Mouse (Mus musculus) embryo, embryonic 11.5 days (tissue): Measurements from ENCODE around the gene Prpf19.

Experiments
- DNase-seq: peaks from one replicate; pipeline ENCODE4 v3.0.0-alpha.2; 2012; ENCODE audit warnings: low read depth, low spot score

Gene Prpf19

DNA sequence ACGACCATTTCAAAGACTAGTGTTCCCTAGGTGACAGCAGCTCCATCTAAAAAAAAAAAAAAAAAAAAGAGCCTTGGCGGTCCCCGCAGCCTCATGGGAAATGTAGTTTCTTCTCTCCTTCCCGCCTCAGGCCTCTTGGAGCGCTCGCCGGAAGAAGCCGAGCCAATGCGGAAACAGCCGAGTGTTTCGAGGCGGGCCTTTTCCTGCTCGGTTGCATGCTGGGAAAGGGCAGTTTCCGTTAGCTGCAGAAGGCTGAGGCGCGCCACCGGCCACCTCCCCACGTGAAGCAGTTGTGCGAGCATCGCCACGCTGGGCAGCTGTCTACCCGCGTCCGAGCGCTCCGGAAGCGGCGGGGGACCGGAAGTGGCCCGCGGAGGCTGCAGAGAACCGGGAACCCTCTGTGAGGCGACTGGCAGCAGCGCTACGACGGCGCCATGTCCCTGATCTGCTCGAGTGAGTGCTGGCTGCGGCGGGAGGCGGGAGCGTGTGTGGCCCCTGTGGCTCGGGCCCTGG lies at the start of gene Prpf19:
Prpf19 (plus strand) TSS at position 216 of the 513 bp plus-strand sequence.
- DNase-seq = peak; percentile 94

DNA sequence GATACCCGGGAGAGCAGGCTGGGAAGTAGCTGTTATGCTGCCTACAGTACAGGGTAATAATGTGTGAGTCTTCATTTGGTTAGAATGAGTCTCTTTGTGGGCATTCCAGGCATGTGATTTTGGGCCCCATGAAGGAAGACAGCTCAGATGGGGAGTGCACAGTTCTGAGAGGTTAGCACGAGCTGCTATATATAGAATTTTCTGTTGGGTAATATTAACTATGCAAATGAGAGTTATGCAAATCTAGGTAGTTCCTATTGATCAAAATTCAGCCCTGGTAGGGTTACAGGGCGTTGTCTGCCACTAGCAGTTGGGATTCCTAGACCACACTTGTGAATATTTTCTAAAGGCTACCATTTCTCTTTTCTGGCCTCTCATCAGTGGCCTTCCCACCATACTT lies 49.6 kb upstream of the Prpf19 start:
- no peak for DNase-seq

DNA sequence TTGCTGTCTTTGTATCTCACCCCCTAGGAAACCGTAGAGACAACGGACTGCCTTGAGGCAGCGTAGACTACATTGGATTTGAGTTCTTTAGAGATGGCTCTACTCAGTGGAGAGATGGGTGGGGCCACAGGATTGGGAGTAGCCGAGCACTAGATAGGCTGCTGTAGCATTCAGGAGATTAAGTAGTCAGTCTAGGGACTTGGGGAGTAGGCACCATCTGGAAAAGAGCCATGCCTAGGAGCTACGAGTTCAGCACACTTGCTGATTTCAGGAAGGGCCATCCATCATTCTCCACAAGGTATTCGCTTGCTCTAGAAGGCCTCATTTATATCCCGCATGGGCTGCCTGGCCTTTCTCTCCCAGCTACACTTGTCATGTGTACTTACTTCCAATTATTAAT lies 48.9 kb upstream of the Prpf19 start:
- DNase-seq = no peak

DNA sequence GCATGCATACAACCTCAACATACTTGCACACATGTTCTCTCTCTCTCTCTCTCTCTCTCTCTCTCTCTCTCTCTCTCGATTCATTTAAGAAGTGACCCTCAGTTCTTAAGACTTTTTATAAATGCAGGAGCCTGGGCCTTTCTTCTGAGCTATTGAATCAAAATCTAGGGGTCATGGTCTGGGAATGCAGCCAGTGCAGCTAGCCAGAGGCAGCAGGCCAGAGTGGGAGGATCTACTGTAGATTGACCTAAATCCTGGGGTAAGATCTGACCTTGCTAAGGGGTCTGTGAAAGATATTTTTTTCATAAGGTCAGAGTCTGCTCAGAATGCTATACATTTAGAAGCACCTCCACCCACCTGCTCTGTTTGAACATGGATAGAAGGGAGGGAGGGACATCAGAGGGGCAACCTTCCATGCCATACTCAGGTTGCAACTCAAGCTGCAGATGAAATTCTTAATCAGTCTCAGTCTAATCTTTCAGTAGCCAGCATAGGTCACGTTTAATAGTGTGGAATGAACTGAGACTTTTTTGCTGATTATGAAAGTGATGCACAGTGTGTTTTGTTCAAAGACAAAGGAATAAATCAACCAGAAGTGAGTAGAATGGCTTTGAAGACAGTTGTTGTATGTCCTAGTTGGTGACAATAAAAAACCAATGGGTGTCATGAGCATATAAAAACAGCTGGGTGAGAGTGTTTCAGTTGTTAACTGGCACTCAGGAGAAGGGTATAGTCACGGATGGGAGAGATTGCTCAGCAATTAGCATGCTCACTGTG lies 47.5 kb upstream of the Prpf19 start:
- DNase-seq = no peak

DNA sequence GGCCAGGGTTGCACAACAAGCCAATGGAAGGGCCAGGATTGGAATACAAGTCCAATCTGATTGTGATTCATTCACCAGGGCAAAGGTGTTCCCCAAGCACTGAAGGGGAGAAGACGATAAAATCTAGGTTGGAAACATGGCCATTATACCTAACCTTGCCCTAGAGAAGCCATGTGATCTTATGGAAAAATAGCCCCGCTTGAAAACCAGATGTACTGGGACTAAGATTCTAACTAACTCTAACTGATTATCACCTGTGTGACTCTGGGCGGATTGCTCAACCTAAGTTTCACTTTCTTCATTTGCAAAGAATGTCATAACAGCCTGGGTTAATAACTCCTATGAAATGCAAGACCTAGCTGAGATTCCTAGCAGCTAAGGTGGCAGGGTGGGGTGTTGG lies 39.6 kb upstream of the Prpf19 start:
- DNase-seq = no peak

DNA sequence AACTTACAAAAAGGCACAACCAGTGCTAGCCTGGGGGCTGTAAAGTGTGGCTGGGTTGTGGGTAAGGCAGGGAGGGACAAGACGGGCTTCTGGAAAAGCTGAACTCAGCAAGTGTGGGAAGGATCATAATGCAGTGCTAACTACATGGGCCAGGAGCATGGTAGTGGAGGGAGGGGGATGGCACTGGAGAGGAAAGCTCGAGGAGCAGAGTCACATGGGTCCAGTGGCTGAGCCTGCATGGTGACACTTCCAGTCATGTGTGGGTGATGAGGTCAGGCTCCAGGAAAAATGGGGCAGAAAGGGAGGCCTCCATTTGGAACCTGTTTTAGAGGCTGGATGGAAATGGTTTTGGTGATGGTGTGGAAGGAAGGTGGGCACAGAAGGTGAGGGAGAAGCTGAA lies 38.5 kb upstream of the Prpf19 start:
- no peak for DNase-seq

DNA sequence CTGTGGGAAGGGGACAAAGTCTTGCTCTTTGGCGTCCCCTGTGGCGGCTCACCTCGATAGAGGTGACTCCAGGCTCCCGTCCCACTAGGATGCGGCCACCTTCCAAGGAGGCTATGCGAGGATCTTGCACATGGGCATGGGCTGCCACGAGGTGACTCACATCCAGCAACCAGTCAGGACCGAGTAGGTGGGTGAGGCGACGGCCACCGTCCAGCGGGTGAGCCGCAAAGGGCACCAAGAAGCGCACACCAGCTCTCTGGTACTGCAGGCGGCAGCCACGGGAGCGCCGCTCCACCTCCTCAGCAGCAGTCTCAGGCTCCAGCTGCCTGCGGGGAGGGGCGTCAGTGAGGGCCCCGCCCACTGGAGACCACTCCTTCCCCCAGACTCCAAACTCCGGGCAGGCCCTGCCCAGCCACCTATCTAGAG lies 34.9 kb upstream of the Prpf19 start:
- DNase-seq = no peak

DNA sequence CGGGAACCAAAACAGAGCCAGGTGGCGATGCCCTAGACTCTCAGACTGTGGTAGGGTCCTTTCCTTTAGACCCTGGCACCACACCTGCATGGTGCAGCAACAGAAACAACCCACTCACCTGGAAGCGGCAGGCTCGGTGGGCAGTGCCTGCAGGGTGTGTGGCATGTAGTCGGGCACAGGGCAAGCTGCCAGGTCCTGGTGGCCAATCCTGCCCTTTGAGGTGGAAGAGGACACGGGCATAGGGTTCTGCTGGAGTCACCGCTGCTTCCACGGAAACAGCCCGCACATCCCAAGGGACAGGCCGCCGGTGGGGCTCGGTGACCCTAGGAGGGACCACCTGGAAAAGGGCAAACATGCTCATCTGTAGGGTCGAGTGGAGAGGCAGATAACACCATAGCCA lies 28.7 kb upstream of the Prpf19 start:
- no peak for DNase-seq

DNA sequence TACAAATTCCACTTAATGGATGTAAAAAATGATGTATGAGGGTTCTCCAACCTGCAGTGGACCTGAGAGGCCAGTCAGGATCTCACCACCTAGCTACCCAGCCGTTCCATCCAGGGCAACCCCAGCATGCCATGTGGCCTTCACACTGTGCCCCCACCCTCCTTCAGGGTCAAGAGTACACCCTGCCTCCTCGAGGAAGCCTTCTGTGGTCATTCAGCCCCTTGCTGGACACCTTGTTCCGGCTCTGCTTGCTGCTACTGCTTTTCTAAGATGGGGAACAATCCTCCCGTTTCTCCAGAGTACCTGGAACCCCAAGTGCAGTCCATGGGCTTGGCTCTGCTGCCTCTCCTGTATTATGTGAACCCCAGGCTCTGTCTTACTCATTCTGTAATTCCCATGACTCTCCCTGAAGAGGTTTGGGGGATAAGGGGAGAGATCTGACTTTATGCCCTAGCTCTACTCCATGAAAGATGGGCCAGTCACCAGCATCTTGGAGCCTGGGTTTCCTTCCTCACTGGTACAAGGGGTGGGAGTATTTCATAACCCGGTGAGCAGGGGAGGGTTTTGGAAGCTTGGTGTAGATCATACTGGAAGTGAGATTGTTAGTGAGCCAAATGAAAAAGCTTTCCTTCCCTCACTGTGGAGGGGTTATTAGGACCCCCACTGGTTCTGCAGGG lies 26.9 kb upstream of the Prpf19 start:
- DNase-seq = no peak

DNA sequence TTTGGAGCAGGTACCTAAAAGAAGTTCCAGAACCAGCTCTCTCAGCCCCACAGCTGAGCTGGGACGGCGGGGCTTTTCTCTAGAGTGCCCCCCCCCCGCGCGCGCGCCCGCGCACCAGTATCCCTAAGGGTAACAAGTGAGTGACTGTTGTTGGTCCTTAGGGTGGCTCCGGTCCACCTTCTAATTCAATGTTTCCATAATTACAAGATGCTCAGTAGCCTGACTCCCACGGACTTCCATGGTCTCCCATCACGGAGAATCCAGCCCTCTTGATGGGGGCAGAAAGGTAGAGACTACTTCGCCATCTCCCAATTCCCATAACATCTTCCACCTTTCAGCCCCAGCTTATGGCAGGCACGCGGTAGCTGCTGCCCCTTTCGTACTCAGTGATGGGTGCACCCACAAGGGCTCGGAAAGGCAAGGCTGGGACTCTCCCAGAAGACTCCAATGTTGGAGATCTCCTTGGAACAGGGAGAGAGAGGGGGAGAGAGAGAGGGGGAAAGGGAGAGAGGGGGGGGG lies 26.3 kb upstream of the Prpf19 start:
- DNase-seq = no peak

DNA sequence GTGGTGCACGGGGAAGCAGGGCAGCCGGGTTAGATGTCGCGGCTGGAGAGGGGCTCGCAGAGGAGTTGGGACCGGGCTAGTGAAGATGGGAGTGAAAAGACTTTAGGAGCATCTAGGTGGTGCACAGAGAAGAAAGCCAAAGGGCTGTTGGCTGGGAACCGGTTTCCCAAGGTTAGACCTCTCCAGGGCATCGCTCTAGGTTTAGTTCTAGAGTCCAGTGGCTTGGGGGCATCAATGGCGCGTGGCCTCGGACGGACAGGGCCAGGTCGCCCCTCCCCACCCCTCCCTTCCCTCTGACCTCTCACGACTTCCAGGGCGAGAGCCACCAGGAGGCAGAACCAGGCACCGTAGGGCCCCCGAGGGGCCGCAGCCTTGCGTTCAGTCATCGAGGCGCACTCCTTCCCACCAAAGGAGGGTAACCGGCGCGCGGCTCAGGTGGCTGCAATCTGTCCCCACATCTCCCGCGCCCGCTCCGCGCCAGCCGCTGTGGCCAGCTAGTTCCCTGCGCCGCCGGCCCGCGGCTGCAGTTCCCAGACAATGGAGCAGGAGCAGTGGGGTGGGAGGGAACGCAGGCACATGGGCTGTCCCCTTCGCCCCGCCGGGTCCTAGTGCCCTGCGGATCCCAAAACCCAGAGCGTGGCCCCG lies 25.7 kb upstream of the Prpf19 start:
- DNase-seq = peak; percentile 72

DNA sequence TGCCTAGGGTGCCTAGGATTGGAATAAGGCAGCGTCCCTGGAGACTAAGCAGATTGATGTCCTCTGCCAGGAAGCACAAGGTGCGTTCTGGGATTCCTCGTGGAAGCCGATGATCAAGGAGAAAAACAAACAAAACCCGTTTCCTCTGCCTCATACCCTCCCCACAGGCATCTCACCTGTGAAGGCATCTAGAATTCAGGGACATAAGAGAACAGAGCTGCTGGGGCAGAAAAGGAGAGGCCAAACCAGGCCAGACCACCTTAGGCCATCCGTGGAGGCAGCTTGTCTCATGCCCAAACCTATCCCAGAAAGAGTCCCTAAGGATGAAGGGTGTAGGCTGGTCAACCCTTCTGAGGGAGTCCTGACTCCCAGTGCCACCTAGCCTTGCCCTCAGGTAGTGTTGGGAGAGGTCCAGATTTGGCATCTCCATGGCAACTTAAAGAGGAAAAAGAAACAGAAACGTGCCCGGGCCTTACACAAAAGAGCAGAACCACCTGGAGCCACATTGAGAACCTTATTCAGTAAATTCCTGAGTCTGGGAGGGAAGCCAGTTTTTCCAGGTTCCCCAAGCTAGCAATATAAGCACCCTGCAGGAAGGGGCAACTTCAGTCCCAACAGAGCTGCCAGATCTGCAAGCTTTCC lies 25.0 kb upstream of the Prpf19 start, which contains the start of gene Tmem132a:
Tmem132a (minus strand) TSS at position 55 of the 642 bp plus-strand sequence.
- no peak for DNase-seq

DNA sequence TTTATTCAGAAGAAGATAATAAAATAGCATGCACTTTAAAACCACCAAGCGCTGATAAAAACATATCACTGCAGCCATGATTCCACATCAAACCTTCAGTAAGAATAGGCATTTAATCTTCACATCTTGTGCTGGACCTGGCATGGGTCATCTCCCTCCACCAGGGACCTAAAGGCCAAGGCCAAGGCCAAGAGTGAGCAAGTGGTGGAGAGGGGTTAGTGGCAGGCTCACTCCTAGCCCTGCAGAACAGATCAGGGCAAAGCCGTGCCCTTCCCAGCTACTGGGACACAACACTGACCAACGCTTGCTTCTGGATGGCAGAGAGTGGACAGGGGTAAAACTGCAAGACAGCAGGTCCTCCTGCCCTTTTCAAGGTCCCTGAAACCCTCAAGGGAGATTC lies 24.4 kb upstream of the Prpf19 start:
- DNase-seq = no peak

DNA sequence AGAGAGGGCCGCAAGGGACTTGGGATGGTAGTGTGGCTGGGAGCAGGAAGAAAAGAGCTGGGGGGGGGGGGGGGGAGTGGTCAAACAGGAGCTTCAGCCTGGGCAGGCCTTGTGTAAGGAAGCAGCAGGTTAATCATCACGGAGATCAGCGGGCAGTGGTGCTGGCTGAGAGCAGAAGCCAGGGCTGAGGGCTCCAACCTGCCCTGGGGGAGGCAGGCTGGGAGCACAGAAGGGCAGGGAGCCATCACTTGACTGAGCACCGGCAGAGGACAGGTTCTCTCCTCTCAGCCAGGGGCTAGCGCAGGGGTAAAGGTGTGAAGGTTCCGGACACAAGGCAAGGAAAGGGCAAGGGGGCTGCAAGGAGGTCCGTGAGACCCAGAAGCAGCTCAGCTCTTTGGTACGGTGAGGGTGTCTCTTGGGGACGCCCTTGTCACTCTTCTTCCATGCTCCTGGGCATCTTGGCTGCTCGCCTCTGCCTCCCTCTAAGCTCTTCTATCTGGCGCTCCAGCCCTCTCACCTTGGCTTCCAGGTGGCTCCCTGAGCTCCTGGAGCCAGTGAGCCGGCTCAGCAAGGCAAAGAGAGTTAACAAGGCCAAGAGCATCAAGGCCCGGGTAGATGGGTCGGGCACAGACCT lies 23.6 kb upstream of the Prpf19 start:
- no peak for DNase-seq

DNA sequence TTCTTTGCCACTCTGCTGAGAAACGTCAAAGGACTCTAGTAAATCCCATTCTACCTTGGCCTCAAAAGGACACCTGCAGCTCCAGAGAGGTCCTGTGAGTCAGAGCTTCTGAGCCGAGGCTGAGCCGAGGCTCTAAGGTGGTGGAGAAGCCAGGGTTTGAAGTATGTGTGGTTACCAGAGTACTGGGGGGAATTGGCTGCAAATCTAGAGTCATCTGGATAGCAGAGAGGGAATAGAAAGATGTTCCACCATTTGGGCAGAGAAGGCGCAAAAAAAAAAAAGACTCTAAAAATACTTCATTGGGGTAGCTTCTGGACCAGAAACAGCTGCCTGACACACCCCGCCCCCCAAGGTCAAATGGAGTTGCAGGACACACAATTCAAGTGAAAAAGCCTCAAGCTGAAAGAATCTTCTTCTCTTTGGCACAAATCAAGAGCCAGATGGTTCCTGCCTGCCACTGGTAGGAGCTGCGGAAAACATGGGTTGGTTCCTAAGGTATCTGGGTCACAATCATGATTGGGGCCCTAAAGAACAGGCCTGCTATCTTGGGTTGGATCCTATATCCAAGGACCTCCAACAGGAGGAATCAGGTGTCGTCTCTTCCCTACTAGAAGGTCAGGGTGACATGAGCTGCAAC lies 16.7 kb upstream of the Prpf19 start:
- DNase-seq = no peak

DNA sequence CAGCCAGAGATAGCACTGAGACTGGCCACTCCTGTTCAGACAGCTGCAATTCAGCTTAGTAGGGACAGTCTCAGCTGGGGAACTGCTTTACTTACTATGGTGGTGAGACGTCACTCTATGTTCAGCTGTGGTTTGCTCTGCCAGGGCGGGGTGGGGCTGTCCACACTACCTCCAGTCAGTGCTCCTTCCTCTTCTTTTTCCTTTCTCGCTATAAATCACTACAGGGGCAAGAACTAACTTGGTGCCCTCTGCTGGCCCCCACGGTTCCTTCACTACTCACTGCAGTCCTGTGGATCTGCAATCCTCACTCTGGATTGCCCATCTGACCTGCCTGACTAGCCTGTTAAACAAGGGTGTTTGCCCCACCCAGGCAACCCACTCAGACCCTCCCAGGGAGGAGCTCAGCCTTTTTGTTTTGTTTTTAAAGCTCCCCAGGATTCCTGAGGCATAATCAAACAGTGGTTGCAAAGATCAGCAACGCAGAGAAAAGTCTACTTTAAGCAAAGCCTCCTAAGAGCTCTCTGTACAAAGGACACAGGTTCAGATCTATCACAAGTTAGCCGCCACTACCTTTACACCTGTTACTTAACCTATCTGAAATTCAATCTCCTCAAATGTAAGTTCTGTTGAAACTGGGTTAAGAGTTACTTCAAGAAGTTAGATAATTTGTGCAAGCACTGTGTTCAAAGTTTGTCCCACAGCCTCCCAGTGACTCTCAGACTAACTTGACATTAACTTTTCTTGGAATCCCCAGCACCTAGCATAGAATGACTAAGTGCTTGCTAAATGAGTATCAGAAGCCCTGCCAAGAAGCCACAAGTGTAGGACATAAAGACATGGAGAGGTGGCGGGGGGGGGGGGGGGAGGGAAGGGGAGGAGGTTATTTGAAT lies 14.7 kb upstream of the Prpf19 start:
- DNase-seq = no peak

DNA sequence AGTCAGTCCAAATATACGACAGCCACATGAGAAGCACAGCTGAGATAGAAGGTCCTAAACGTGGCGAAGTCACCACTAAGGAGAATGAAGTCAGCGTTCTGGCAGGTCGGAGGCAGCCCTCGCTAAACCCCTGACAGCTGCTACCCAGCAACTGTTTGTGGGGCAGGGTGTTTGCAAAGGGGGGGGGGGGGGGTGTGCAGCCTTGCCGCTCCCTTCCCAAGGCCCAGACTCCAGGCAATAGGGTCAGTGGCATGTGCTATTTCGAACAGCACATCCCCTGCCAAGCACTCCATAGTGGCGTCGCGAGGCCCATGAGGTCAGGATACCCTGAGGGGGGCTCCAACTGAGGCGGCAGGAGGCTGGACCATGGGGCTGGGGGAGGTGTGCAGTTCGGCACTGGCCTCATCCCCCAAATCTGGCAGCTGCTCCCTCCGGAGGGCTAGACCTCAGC lies 14.0 kb upstream of the Prpf19 start:
- DNase-seq = no peak

DNA sequence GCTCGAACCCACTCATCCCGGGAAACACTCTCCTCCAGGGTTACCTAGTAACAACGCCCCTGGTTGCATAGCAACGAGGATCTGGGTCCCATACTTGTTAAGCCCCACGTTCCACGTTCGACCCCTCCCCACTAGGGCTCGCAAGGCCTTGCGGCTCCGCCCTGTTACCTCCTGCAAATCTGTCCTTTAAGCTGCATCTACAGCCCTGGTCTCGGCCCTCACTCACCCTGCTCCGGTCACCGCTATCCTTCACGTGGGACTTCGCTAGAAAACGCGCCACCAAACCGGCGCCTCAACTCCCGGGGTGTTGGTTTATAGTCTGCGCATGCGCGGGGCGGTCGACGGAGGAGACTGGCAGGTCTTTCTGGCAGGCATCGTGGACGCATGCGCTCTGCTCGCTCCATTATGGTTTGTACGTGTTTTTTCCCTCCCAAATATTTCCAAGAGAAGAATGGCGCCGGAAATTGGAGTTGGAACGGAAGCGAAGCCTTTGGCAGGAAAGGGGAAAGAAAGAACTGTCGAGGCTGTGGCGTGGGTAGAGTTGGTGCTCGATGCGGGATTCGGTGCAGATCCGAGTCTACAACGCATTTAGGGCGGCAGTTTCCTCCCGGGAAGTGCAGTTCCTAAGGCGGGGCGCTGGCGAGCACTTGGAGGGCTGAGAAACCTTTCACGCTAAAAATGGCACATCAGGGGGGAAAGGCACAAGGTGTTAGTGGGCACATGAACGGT lies 13.4 kb upstream of the Prpf19 start, which contains the start of gene Tmem109:
Tmem109 (minus strand) TSS at position 576 of the 729 bp plus-strand sequence.
- DNase-seq = peak; percentile 95

DNA sequence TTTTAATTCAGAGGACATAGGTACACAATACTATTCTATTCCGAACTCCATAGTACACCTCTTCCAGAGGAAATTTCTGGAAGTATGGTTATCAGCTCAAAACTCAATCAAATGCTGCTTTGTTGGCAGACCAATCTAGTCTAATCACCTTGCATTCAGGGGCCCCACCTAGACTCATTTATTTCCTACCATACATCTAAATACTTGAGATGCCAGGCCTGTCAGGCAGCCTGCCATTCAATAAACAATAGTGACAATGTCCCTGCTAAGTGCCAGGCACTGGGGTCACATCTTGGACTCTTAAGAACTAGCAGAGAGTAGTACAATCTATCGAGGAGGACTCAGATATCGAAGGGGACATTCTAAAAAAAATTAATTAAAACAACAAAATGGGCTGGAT lies 2.8 kb upstream of the Prpf19 start:
- DNase-seq = no peak
